Mouse (Mus musculus) inflammation-experienced regulatory T-cells, adult 6 months (primary cell): ENCODE data around the gene Abca7. TPM values are rescaled to one million over a fixed set of nuclear protein-coding genes. Genes with fewer than 3 reads are reported as not detected.
"Not testable (repeated sequence)": the region's sequence is repeated elsewhere in the genome, so short reads cannot be mapped to it uniquely, and the experiment has no call there.

ENCODE experiments used
- ATAC-seq: one replicate; pipeline ENCODE4 v1.8.0; 2017
- polyA plus RNA-seq, 3 experiments: library from polyadenylated mRNA; unstranded; fragments of 100-300 nt; shearing (Covaris generic); gene quantifications; one replicate each; pipeline ENCODE4 v1.2.1; 2017

Gene Abca7
- polyA plus RNA-seq: 10 to 100 TPM; 10.7 to 14.2 (median 13.3) TPM

DNA sequence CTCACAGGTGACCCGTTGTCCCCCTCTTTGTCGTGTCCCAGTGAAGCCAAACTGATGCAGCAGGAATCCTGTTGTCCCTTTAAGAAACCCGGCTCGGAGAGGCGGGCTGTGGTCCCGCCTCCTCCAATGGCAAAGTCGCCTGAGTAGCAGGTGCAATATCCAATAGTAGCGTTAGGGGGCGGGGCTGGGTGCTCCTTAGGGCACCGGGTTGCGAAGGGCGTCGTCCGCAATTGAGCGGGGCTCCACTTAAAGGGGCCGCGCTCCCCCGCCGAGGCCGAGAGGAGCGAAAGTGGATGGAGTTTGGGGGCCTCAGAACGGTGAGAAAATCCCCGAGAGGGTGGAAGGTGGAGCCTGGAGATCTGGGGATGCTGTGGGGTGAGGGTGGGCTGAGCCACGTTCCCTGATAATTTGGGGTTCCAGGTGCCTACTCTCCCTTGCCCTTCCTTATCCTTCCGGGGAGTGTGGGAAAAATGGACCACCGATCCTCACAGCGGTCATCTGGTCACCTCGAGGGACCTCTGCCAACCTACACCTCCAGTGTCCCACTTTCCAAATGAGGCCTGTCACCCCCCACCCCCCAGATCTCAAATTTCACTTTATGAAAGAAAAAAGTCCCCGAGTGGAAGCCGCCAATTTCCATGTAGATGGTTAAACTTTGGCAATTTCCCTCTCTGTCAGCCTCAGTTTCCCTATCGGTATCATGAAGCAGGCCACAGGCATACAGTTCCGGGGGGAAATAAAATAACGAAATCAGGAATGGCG is at the start of gene Abca7:
Gene Abca7 (plus strand): TSS at position 223 of the 762 bp plus-strand sequence.
- ATAC-seq: peak; percentile 95

DNA sequence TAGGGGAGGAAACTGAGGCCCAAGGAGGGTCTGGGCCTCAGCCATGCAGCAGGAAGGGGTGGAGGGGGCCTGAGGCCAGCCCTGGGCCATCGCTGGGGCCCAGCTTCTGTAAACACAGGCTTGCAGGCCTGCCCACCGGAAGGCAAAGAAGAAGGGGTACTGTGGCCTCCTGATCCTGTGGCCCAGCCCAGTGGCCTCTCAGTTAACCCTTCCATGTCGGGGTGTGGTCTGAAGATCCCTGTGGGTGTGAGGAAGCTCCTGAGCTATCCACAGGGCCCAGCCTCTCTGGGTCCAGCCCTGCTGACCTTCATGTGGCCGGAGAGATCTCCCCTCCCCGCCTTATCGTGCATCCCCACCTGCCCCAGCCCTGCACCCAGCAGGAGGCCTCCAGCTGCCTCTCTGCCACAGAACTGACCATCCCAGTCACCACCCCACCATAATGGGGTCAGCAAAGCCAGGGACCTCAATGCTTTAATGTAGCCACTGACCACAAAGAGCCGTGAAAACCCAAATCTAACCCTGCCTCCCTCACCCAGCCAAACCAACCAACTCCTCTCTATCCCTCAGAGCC is 49.5 kb upstream of the Abca7 start:
- ATAC-seq: no peak

DNA sequence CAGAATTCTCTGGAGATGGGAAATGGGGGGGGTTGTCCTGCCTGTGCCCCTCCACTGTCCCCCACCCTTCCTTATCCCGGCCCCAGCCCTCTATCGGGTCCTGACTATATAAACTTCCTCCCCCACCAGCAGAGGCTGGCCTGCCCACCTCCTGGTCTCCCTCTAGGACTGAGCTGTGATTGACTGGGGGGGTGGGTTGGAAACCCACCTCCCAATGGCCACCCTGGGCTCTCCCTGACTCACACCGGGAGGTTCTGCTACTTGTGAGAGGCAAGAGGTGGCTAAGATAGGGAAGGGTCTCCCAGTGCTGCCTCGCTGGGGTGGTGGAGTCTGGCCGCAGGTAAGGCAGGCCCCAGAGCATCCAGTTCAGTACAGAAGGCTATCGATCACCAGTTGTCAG is 48.8 kb upstream of the Abca7 start:
- ATAC-seq: no peak

DNA sequence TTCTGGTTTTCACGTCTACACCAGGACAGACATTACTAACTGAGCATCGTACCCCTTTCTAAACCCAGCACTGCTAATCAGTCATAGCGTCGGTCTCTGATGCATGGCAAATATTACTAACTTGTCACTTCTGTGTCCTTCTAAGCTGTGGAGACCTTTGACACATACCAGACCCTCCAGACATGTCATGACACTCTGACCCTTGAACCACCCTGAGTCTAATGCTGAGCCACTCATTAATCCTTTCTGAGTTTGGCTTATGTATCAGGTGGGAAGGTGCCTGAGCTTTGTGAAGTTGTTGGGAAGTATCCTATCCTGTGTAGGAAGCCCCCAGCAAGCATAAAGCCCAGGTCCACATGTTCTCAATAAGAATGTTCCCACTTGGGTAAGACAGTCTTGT is 46.4 kb upstream of the Abca7 start:
- no peak for ATAC-seq

DNA sequence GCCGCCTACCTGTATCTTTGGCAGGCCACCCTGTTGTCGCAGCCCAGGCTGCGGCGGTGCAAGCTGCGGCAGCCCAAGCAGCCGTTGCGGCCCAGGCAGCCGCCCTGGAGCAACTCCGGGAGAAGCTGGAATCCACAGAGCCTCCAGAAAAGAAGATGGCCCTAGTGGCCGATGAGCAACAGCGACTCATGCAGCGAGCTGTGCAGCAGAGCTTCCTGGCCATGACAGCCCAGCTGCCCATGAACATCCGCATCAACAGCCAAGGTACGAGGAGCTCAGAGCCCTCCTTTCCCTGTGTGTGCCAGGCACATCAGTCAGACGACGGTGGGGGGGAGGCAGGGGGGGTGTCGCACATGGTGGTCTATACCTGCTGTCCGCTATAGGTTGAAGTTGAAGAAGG is 45.6 kb upstream of the Abca7 start:
- no peak for ATAC-seq

DNA sequence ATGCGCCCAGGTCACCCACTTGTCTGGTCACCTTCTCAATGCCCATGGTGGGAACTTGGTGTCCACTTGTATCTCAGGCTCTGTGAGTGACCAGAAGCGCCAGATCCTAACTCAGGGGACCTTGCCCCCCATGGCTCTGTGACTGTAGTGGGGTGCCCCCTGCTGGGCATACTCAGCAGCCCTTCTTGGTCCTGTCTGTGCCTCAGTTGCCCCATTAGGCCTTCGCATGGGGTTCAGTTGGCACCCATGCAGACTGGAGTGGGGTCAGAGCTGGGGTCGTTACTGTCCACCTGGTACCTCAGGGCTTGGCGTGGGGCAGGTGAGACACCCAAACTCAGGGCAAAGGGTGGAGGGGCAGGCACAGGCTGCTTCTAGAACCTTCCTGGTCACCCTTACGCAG is 42.3 kb upstream of the Abca7 start:
- no peak for ATAC-seq

DNA sequence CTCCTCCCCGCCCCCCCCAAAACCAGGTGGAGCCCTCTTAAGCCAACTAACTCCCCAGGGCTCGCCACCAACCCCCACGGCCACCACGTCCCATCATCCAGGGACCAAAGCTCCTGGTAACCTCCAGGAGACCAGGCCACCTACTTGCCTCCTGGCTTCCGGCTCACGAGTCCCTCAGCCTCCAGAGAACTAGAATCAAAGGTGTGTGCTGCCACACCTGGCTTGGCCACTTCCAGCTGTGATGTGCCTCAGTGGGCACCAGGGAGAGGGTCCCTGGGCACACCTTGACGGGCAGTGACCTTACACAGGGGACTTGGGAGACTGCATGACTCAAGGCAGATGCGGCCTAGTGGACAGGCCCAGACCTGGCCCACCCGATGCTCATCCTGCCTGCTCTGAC is 40.6 kb upstream of the Abca7 start:
- ATAC-seq: no peak

DNA sequence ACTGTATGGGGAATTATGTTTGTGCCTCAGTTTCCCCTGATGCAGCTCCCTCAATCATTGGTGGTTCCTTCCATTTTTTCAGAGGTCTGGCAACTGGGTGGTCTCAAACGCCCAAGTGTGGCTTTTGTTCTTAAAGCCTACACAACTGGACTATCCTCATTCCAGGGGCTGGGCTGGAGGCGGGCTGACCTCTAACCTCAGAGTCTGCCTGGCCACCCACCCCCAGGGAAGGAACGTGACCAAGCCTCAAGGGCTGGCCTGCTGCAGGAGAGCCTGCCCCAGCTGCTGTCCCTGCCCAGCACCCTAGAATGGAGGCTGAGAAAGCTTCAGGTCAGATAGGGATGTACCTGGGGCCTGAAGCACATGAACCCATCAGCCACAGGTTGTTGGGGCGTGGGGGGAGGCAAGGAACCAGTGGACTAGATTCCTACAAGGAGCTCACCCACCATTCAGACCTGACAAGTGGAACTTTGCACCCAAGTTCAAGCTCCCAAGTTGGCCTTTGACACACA is 39.6 kb upstream of the Abca7 start:
- ATAC-seq: no peak

DNA sequence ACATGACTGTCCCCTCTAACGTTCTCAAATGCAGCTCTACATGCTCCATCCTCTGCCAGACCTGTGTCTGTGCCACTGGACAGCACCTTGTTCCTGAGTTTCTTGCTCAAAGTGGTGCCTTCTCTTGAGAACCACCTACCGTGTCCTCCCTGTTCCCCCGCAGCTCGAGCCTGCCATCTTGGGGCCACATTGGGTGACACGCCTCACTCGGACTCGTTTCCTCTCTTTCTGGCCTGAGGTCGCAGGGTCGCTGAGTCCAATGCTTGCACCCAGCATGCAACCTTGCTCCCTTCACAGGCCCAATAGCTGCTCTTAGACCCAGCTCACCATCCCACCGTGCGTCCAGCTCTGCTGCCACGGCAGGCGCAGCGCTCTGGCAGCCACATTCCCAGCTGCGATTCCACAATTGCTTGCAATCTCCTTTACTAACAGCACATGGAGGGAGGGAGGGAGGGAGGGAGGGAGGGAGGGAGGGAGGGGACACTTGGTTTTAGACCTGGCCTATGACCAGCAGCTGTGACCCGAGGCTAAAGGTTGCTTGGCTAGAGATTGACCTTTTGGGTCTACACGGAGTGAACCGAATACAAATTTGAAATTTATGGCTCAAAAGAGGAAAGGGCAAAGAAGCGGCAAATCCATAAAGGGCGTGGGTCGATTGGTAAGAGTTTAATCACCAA is 38.0 kb upstream of the Abca7 start:
- no peak for ATAC-seq

DNA sequence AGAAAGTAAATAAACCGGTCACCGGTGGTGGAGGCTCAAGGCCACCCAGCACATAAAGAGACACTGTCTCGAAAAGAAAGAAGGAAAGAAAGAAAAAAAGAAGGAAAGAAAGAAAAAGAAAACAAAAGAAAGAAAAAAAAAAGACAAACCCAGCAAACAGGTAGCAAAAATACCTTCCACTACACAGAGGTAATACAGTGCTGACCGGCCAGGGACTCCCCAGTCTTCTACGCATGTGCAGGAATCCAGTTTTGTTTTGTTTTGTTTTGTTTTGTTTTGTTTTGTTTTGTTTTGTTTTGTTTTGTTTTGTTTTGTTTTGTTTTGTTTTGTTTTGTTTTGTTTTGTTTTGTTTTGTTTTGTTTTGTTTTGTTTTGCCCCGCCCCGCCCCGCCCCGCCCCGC is 36.9 kb upstream of the Abca7 start:
- ATAC-seq: not testable (repeated sequence)

DNA sequence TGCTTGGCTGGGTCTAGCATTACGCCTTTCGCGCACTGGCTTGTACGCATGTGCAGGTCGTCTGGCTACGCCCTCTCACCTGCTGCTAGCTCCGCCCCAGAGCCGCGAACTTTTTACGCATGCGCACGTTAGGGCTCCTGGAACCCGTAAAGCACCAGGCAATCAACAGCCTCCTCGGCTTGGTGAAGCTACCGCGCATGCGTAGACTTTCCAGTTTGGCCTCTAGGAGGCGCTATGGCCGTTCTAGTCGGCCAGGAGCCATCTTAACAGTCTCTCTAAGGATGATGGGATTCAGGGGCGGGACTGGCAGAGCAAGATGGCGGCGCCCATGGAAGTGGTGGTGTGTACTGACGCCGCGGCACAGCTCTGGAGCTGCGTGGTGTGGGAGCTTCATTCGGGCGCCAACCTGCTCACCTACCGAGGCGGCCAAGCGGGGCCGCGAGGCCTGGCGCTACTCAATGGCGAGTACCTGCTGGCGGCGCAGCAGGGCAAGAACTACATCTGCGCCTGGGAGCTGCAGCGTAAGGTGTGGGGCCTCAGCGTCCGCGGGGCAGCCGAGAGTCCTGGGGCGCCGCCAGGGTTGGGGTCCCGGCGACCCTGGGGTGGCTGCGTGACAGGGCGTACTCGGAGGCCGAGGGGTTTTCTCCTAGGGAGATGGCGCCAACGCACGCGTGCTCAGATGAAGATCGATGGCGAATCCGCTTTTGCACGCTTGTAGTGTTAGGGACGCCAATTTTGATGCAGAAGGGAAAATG is 36.3 kb upstream of the Abca7 start, which contains the start of gene Wdr18:
Gene Wdr18 (plus strand): TSS at position 306 of the 755 bp plus-strand sequence.
- ATAC-seq: peak; percentile 93

DNA sequence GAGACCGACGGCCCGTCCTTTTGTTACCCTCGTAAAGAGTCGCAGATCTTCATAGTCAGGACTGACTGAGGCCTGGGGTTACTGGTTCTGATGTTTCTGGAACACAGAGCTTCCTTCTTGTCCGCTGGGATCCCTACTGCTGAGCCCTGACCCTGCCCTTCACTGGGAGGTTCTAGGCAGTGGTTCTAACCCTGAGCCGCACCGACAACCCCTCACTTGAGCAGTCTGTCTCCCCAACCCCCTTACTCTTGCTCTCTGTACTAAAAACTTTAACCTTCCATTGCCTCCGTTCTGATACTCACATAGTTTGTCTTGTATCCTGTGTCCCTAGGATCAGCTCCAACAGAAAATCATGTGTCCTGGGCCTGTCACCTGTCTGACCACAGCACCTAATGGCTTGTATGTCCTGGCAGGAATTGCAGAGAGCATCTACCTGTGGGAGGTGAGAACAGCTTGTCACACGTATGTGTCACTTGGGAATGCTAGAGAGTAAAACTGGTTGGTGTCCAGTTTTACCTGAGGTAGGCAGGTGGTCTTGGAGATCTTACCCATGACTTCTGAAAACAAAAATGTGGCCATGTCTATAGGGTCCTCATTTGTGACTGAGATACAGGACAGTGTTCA is 35.5 kb upstream of the Abca7 start:
- ATAC-seq: no peak

DNA sequence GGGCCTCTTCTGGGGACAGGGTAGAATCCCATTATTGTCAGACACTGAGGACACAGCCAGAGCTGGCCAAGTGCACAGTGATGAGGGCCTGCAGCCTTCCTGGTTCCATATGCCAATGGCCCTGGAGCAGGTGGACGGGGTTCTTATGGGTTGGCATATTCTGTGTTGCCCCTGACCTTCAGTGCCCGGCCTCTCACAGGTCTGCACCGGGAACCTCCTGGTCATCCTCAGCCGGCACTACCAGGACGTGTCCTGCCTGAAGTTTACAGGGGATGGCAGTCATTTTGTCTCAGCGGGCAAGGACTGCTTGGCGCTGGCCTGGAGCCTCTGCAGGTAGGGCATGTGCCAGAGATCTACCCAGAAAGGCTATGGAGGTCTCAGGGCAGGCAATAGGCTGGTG is 31.6 kb upstream of the Abca7 start:
- no peak for ATAC-seq

DNA sequence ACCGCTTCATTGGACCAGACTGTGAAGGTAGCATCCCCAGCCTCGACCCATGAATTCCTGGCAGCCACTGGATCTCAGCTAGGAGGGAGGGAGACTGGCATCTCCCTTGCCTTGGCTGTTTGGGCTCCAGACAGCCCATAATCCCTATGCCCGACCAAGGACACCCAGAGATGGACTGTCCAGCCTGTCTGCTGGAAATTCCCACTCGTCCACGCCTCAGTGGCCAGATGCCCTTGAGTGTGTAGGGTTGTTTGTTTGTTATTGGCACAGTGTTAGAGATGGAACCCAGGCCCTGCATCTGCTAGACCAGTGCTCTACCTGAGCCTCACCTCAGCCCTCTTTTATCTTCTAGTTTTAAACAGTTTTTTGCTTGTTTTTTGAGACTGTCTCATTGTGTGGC is 31.0 kb upstream of the Abca7 start:
- ATAC-seq: no peak

DNA sequence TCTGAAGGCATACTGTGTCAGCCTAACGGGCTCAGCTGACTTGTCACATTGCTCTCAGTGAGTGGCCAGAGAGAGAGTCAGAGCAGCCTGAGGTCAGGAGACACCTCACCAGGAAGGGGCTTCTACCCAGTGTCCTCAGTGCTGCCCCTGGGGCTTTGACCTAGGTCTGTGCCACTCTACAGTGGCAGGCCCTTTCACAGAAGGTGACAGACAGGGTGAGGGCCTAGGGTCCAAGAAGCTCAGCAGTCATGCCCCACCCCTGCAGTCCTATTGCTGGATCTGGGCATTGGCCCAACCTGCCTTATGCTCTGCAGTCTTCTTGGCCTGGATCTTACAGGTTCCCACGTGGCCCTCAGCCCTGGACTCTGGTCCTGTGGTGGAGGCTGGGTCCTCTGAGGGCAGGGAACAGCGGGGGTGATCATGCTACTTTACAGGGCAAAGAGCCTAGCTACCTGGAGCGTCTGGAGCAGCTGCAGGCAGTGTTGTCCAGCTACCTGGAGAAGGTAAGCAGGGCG is 29.4 kb upstream of the Abca7 start:
- ATAC-seq: no peak

DNA sequence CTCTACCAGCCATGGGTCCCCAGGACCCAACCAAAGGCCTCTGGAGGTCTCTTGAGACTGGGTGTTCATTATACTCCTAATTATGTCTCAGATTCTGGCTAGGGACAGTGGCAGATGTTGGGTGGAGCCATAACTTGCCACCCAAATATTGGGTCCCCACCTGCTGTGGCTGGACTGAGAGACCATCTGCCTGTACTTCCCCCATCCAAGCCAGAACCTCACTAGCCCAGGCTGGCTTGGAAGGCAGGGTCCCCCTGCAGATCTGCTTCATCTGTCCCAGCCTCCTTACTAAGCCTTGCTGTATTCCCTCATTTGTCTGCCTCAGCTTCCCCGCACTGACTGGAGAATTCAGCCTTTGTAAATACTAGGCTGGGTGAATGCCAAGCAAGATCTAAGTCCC is 28.1 kb upstream of the Abca7 start:
- no peak for ATAC-seq

DNA sequence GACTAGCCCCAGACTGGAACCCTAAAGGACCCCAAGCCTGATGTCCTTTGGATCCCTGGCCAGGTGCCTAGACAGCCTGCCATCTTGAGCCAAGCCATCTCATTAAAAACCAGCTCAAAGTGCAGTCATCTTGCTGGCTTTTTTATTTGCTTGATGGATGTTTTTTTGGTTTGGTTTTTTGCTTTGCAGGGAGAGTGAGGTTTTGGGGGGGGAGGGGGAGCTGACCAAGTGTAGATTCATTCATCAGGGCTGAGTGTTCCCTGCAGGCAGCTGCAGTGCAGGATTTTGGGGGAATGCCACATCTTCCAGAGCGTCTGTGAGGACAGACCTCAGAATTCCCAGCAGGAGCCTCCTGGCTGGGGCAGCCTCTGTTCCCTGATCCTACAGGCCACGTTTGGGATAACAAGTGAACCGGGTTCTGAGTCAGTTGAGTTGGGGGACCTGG is 27.1 kb upstream of the Abca7 start:
- no peak for ATAC-seq

DNA sequence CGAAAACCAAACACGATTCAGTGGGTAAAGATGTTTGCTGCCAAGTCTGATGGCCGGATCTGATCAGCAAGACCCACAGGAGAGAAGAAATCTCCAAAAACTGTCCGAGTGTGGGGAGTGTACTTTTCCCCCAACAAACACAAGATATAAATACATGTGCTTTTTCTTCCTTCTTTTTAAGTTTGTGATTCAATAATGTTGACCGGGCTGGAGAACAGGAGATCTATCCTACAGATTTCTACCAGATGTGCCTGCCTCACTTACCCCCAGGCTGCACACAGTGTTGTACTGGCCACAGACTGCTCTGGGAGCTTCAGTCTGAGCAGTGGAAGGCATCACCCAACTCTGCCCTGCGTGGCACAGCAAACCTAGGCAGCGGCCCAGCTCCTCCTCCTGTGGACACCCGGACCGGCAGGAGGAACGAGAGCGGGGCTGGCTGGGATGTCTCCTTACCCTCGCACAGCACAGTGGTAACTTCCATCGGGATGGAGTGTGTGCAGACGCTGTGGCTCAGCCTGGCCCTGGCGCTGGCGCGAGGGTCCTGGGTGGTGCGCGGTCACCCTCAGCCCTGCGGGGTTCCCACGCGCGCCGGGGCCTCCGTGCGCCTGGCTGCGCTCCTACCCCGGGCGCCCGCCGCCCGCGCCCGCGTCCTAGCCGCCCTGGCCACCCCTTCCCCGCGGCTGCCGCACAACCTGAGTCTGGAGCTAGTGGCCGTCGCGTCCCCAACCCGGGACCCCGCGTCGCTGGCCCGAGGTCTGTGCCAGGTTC is 25.7 kb upstream of the Abca7 start, which contains the start of gene Grin3b:
Gene Grin3b (plus strand): TSS at position 301 of the 768 bp plus-strand sequence.
- ATAC-seq: no peak

DNA sequence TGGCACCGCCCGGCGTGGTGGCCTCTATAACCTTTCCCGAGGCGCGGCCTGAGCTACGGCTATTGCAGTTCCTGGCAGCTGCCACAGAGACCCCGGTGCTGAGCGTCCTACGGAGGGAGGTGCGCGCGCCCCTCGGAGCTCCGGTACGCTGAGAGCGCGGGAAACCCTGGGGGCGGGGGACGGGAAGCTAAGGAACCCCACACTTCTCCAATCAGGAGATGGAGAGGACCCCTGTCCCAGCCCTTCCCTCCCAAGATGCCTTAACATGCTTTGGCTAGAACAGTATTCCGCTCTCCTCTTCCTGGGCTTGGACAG is 25.2 kb upstream of the Abca7 start:
- ATAC-seq: no peak

DNA sequence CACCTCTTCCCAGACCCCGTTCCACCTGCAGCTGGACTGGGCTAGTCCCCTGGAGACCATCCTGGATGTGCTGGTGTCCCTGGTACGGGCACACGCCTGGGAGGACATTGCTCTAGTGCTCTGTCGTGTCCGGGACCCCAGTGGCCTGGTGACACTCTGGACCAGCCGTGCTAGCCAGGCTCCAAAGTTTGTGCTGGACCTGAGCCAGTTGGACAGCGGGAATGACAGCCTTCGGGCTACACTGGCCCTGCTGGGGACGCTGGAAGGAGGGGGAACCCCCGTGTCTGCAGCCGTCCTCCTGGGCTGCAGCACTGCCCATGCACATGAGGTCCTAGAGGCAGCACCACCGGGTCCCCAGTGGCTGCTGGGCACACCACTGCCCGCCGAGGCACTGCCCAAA is 23.5 kb upstream of the Abca7 start:
- no peak for ATAC-seq

DNA sequence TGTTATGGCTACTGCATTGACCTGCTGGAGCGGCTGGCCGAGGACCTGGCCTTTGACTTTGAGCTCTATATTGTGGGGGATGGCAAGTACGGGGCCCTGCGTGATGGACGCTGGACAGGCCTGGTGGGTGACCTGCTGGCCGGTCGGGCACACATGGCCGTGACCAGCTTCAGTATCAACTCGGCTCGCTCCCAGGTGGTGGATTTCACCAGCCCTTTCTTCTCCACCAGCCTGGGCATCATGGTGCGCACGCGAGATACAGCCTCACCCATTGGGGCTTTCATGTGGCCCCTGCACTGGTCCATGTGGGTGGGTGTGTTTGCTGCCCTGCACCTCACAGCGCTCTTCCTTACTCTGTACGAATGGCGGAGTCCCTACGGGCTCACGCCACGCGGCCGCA is 22.2 kb upstream of the Abca7 start:
- ATAC-seq: no peak
